8 mouse cellular contexts compared by ENCODE assay signal in genomic region chr7:49248333-49249086, GRCm38 (mm10).
A peak's percentile ranks its signal among the peaks of the same experiment; 100 is the strongest.
DNase-seq lines count a peak whose midpoint lies in the region; ATAC-seq lines count a peak whose summit lies in the region.

No protein-coding gene starts in this region.

- 51% methylated on average over 14 of the region's 14 CpGs for WGBS in neural tube, embryonic 14.5 days

- H3K9me3 ChIP-seq in neural tube, embryonic 14.5 days (ENCODE audit: control insufficient read depth, low read length): no peaks in the 10 kb centered on the region

- H3K27ac ChIP-seq in neural tube, embryonic 14.5 days (ENCODE audit: low read depth, low read length): no peak overlapping the region

- H3K36me3 ChIP-seq in neural tube, embryonic 14.5 days (ENCODE audit: control insufficient read depth, insufficient read depth, low read length): no peaks in the 10 kb centered on the region

- peak overlapping the region; percentile 70 for H3K9ac ChIP-seq in neural tube, embryonic 14.5 days (replicated peaks; ENCODE audit: low read depth, low read length)

- no peak for ATAC-seq in neural tube, embryonic 14.5 days (ENCODE audit: low read depth)

- H3K4me1 ChIP-seq in neural tube, embryonic 14.5 days (ENCODE audit: control insufficient read depth, insufficient read depth, low read length): peaks cover 31% of the 10 kb centered on the region

- peak; percentile 82 to 91 for DNase-seq in layer of hippocampus, adult 18-20 months (ENCODE audit: low spot score in 2 of 2)
- no peak for DNase-seq in layer of hippocampus, postnatal 25 days (ENCODE audit: extremely low spot score in 1 of 2, low spot score in 1 of 2)
- peak; percentile 82 for DNase-seq in cerebellum, adult 11-12 months
- DNase-seq in heart, adult 9 months (ENCODE audit: low spot score in 2 of 2): peak; percentile 26 to 42
- peak; percentile 73 to 80 for DNase-seq in layer of hippocampus, adult 8-10 months (ENCODE audit: low spot score in 2 of 2)
- no peak for DNase-seq in urinary bladder, postnatal 25 days (ENCODE audit: low spot score)
- no peak for DNase-seq in thymus, postnatal 10 days (ENCODE audit: low spot score in 2 of 2)

- peaks cover 10% of the 10 kb centered on the region for H3K27me3 ChIP-seq in neural tube, embryonic 14.5 days (ENCODE audit: control insufficient read depth, insufficient read depth, low read length)

- peak overlapping the region; percentile 50 for H3K4me3 ChIP-seq in neural tube, embryonic 14.5 days (ENCODE audit: low read depth, low read length)

- peak overlapping the region; percentile 79 for H3K4me2 ChIP-seq in neural tube, embryonic 14.5 days (ENCODE audit: low read depth, low read length)

Comparison
In these comparisons a context has a peak if more than half of its experiments do, and no peak if none do; other contexts are left out.
1. DNase-seq: peak in layer of hippocampus, adult 18-20 months (2 of 2), cerebellum, adult 11-12 months (single experiment), heart, adult 9 months (2 of 2) and layer of hippocampus, adult 8-10 months (2 of 2); none in layer of hippocampus, postnatal 25 days (0 of 2), urinary bladder, postnatal 25 days (single experiment) and thymus, postnatal 10 days (0 of 2).